Mouse (Mus musculus) heart, embryonic 13.5 days (tissue): ENCODE results near the gene 4930524B15Rik. TPM values are rescaled to one million over a fixed set of nuclear protein-coding genes. Genes with fewer than 3 reads are reported as not detected.

Source experiments
- ATAC-seq: fragments of 200-750 bp; cut with Nextera tagmentation; 2 replicates; pipeline ENCODE4 v1.8.0; 2017; ENCODE audit warnings: moderate TSS enrichment; ENCODE audit not compliant: insufficient number of reproducible peaks, low FRiP score, low TSS enrichment; ENCODE audit errors: extremely low read depth
- H3K27ac ChIP-seq: fragments of 300-500 bp; sonication (generic); replicated peaks from 2 replicates; pipeline ENCODE4 v1.5.1; 2015; ENCODE audit warnings: moderate library complexity, mild to moderate bottlenecking, inconsistent platforms
- H3K27me3 ChIP-seq: fragments of 300-500 bp; sonication (generic); replicated peaks from 2 replicates; pipeline ENCODE4 v1.6.1; 2015; ENCODE audit warnings: mild to moderate bottlenecking, inconsistent platforms
- H3K36me3 ChIP-seq: fragments of 300-500 bp; sonication (generic); 2 replicates; pipeline ENCODE4 v1.6.1; 2015; ENCODE audit warnings: mild to moderate bottlenecking, inconsistent platforms
- H3K4me1 ChIP-seq: fragments of 300-500 bp; sonication (generic); 2 replicates; pipeline ENCODE4 v1.6.1; 2015; ENCODE audit warnings: inconsistent platforms
- H3K4me2 ChIP-seq: fragments of 300-500 bp; sonication (generic); 2 replicates; pipeline ENCODE4 v1.6.1; 2015; ENCODE audit warnings: inconsistent platforms, mild to moderate bottlenecking, moderate library complexity
- H3K4me3 ChIP-seq: fragments of 300-500 bp; sonication (generic); 2 replicates; pipeline ENCODE4 v1.5.1; 2015; ENCODE audit warnings: moderate library complexity, mild to moderate bottlenecking, inconsistent platforms
- H3K9ac ChIP-seq: fragments of 300-500 bp; sonication (generic); 2 replicates; pipeline ENCODE4 v1.6.1; 2015; ENCODE audit warnings: inconsistent platforms, mild to moderate bottlenecking, moderate library complexity
- H3K9me3 ChIP-seq: fragments of 300-500 bp; sonication (generic); 2 replicates; pipeline ENCODE4 v1.6.1; 2016; ENCODE audit warnings: inconsistent platforms
- WGBS: fragments of 180-500 bp; shearing (Covaris S2); methylation state at CpG from one replicate; pipeline ENCODE4 v1.1.7; 2015; ENCODE audit warnings: mixed read lengths; 5-methylcytosine and 5-hydroxymethylcytosine counted together
- polyA plus RNA-seq: library from polyadenylated mRNA; unstranded; fragments of >200 nt; fragmentation: Nextera tagmentation; extraction: Ambion mirVana; gene quantifications from 2 replicates; pipeline ENCODE4 v1.2.1, GENCODE M21; 2015

Gene 4930524B15Rik
- polyA plus RNA-seq: 0.25 and 0.39 TPM in 2 replicates

- H3K4me2 ChIP-seq: peak within 1 kb of the TSS; percentile 77
- no peaks in the 10 kb centered on the region for H3K9me3 ChIP-seq
- WGBS: 27% methylated on average over 49 of the region's 49 CpGs
- no peak for ATAC-seq
- H3K36me3 ChIP-seq: no peaks in the 10 kb centered on the region
- peak within 1 kb of the TSS; percentile 48 for H3K4me3 ChIP-seq
- no peak within 1 kb of the TSS for H3K27ac ChIP-seq
- peak within 1 kb of the TSS; percentile 78 for H3K9ac ChIP-seq
- peaks cover 6% of the 10 kb centered on the region; the same call in 1 of the 2 replicates for H3K4me1 ChIP-seq
- H3K27me3 ChIP-seq: no peaks in the 10 kb centered on the region
Measured at GRCm38 (mm10) chr11:31965256-31966134, at the start of gene 4930524B15Rik. TSS of gene 4930524B15Rik (plus strand) at chr11:31965592.

- Histone ChIP-seq H3K27me3 (no peaks in the 10 kb centered on the region), H3K27ac (no peak overlapping the region), H3K4me3 (no peak overlapping the region), H3K9me3 (no peaks in the 10 kb centered on the region), H3K4me1 (peaks cover 13% of the 10 kb centered on the region), H3K36me3 (peaks cover 13% of the 10 kb centered on the region), H3K9ac (no peak overlapping the region), H3K4me2 (no peak overlapping the region)
- 93% methylated on average over 1 of the region's 1 CpGs for WGBS
- no peak for ATAC-seq
Measured at GRCm38 (mm10) chr11:31917769-31918168, 47.6 kb upstream of the 4930524B15Rik start.

DNA sequence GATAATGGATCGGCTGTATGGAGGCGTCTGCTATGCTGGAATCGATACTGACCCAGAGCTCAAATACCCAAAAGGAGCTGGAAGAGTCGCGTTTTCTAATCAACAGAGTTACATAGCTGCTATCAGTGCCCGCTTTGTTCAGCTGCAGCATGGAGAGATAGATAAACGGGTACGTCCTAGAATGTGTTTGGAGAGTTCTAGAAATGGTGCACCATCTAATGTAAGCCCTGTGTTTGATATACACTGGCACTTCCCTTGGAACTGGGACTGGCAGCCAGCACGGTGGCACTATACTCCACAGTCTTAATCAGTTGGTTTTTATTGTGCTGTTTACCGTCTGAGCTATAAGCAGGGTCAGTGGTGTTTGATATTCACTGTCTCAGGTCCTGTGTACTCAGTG, 35.3 kb upstream of the 4930524B15Rik start:
- ATAC-seq: no peak
- peaks cover 79% of the 10 kb centered on the region for H3K36me3 ChIP-seq

DNA sequence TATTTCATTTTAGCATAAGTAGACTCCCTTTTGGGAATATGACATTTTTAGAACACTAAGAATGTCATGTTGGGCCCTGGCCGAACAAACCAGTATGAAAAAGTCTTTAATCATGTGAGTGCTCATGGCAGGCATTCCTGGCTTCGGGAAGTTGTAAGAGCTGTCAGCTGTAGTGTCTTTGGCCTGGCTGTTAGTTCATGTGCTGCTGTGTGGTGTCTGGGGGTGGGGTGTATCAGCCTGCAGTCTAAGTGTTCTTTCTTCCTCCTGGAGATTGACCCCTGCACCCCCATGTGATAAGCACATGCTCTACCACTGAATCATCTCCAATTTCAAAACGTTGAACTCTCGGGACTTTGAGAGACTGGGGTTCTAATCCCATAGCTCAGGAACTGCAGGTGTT, 29.7 kb upstream of the 4930524B15Rik start:
- Histone ChIP-seq H3K9me3 (no peaks in the 10 kb centered on the region), H3K27me3 (no peaks in the 10 kb centered on the region), H3K27ac (peak overlapping the region; percentile 17; the same call in 1 of the 2 replicates), H3K4me2 (no peak overlapping the region), H3K36me3 (peaks cover 45% of the 10 kb centered on the region), H3K4me3 (no peak overlapping the region), H3K4me1 (peaks cover 12% of the 10 kb centered on the region), H3K9ac (no peak overlapping the region)
- no peak for ATAC-seq
- WGBS: 18% methylated on average over 4 of the region's 4 CpGs

More for the DNA sequence above, 35.3 kb upstream of the 4930524B15Rik start:
- Histone ChIP-seq H3K9me3 (no peaks in the 10 kb centered on the region), H3K4me3 (no peak overlapping the region), H3K9ac (no peak overlapping the region), H3K27me3 (no peaks in the 10 kb centered on the region), H3K4me2 (no peak overlapping the region), H3K4me1 (no peaks in the 10 kb centered on the region), H3K27ac (no peak overlapping the region)
- 90% methylated on average over 10 of the region's 10 CpGs for WGBS

DNA sequence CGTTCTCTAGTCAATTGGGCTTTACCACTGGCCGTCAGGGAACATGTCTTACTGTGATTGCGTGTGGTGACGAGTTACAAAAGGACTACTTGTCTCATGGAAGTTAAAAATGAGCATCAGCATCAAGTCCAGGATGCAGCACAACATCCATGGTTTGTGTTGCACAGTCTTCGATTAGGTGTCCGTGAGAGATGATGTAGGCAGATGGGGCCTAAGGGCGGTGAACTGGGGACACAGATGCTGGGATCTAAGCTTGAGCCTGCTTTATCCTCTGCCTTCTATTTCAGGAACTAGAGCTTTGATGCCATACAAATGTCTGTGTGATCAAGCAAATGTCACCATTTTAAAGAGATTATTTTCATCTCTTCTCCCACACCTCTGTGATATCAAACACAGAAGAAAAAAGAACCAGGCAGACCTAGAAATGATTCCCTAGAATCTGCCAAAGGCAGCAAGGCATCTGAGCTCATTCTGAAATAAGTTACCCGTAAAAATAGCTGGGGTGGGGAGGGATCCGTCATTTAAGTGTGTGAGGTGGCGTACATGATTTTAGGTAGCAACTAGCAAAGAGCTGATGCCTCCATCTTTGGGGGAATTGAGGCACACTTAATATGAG, 28.4 kb upstream of the 4930524B15Rik start:
- no peak overlapping the region for H3K27ac ChIP-seq
- H3K9me3 ChIP-seq: no peaks in the 10 kb centered on the region
- WGBS: 87% methylated on average over 10 of the region's 10 CpGs
- no peak overlapping the region for H3K4me2 ChIP-seq
- H3K4me1 ChIP-seq: peaks cover 12% of the 10 kb centered on the region
- H3K4me3 ChIP-seq: no peak overlapping the region
- H3K9ac ChIP-seq: no peak overlapping the region
- H3K27me3 ChIP-seq: no peaks in the 10 kb centered on the region
- H3K36me3 ChIP-seq: peaks cover 31% of the 10 kb centered on the region
- ATAC-seq: no peak

GRCm38 (mm10) chr11:31940898-31941639, 24.3 kb upstream of the 4930524B15Rik start:
- H3K27ac ChIP-seq: no peak overlapping the region
- ATAC-seq: no peak
- 81% methylated on average over 13 of the region's 13 CpGs for WGBS

GRCm38 (mm10) chr11:31941640-31942638, 23.5 kb upstream of the 4930524B15Rik start:
- WGBS: 69% methylated on average over 4 of the region's 4 CpGs
- Histone ChIP-seq H3K4me2 (no peak overlapping the region), H3K9me3 (peaks cover 3% of the 10 kb centered on the region; the same call in 1 of the 2 replicates), H3K27ac (no peak overlapping the region), H3K27me3 (no peaks in the 10 kb centered on the region), H3K9ac (no peak overlapping the region), H3K36me3 (peaks cover 7% of the 10 kb centered on the region), H3K4me3 (no peak overlapping the region), H3K4me1 (no peaks in the 10 kb centered on the region; the same call in 1 of the 2 replicates)
- no peak for ATAC-seq

More at GRCm38 (mm10) chr11:31940898-31941639, 24.3 kb upstream of the 4930524B15Rik start:
- Histone ChIP-seq H3K4me3 (no peak overlapping the region), H3K4me2 (no peak overlapping the region), H3K9me3 (peaks cover 3% of the 10 kb centered on the region; the same call in 1 of the 2 replicates), H3K36me3 (peaks cover 16% of the 10 kb centered on the region), H3K9ac (no peak overlapping the region), H3K4me1 (peaks cover 6% of the 10 kb centered on the region), H3K27me3 (no peaks in the 10 kb centered on the region)

- no peak overlapping the region for H3K9ac ChIP-seq
- no peak overlapping the region for H3K27ac ChIP-seq
- H3K27me3 ChIP-seq: peaks cover 6% of the 10 kb centered on the region
- H3K4me3 ChIP-seq: no peak overlapping the region
- no peak for ATAC-seq
- peaks cover 14% of the 10 kb centered on the region for H3K4me1 ChIP-seq
- H3K4me2 ChIP-seq: no peak overlapping the region
- WGBS: 71% methylated on average over 3 of the region's 3 CpGs
- peaks cover 3% of the 10 kb centered on the region; the same call in 1 of the 2 replicates for H3K9me3 ChIP-seq
- no peaks in the 10 kb centered on the region for H3K36me3 ChIP-seq
Measured at GRCm38 (mm10) chr11:31945471-31945870, 19.9 kb upstream of the 4930524B15Rik start.

DNA sequence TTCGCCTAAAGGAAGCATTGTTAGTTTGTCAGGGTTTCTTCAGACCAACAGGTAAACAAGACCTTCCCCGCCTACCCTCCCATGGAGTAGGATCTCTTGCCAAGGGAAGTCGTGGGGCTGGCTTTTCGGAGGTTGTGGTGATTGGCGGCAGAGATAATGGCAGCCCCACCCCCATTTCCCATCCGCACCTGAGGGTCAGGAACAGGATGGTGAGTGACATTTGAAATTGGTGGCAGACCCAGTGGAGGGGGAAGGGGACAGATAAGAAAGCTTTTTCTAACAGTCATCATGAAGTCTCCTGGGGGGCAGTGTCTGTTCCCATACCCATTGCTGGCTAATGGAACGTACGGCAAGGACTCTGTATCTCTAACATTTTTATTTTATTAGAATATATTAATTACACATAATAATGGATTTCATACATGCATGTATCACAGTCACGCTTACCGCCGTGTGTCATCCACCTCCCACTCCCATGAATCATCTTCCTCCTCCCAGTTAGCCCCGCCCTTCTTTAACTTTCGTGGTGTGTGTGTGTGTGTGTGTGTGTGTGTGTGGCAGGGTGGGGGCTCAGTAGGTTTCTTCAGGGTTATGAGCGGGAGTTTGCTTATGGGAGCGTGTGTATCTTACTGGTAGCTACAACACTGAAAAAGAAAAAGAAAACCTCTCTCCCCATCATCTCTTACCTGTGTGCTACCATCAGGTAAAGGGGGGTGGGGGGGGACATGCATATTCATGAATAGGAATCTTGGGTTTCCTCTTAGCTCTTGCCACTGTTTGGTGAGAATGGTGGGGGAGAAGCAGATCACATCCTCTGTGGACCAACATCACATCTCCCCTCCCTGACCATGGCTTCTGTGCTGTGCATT, 16.7 kb upstream of the 4930524B15Rik start:
- Histone ChIP-seq H3K9ac (peak overlapping the region; percentile 77), H3K9me3 (peaks cover 3% of the 10 kb centered on the region; the same call in 1 of the 2 replicates), H3K4me3 (peak overlapping the region; percentile 58), H3K4me2 (peak overlapping the region; percentile 77), H3K36me3 (no peaks in the 10 kb centered on the region), H3K27me3 (peaks cover 12% of the 10 kb centered on the region), H3K4me1 (peaks cover 14% of the 10 kb centered on the region), H3K27ac (no peak overlapping the region)
- no peak for ATAC-seq
- WGBS: 16% methylated on average over 15 of the region's 15 CpGs
